Mouse (Mus musculus): ENCODE results near the gene Gm28047.

Gm28047 gene

DNA sequence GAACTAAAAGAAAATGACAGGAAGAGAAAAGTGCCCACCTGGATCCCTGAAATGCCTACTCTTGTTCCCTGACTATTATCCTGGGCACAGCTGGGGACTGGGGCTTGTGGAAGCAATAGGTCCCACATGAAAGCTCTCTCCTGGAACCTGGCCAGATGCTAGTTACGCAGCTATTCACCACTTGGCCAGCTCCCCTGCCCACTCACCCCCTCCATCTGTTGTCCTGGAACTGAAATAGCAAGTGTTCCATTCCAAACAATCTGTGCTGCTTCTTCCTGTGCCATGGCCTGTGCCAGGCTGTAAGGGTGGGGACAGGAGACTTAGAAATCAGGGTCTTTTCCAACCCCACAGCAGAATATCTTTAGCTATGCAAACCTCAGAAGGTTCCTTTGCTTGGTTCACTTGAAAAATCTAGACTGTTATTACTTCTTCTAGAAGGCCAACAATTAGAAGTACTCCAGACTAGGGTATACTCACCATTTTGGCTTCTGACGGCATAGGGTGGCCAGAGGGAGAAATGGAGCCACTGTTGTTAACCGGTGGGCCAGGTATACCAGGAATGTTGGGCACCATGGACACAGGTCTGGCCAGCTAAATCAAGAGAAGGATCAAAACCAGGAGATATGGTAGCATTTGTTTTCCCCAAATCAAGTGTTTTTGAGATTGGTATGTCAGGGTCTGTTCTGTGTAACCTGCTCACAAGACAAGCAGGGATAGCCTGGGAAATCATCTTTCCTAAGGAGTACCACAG lies 78.0 kb downstream of the Gm28047 start:
- peak; percentile 65 for DNase-seq (ENCODE audit: low read depth)

DNA sequence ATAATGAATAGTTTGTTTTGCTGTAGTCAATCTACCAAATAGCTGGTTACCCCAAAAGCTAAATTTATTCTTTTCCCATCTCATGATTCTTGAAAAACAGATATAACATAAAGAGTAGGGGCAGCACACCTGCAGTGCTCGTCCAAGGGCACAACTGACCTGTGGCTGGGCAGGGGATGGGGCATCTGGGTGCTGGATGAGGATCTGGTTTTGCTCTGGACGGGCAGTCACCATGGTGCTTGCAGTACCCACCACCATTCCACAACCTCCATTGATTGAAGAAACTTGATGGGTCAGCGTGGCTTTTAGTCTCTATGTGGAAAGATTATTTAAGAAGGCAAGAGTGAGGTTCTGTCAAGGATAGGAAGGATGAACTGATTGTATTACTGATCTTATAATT lies 78.6 kb downstream of the Gm28047 start:
- no peak for DNase-seq (ENCODE audit: low read depth)

DNA sequence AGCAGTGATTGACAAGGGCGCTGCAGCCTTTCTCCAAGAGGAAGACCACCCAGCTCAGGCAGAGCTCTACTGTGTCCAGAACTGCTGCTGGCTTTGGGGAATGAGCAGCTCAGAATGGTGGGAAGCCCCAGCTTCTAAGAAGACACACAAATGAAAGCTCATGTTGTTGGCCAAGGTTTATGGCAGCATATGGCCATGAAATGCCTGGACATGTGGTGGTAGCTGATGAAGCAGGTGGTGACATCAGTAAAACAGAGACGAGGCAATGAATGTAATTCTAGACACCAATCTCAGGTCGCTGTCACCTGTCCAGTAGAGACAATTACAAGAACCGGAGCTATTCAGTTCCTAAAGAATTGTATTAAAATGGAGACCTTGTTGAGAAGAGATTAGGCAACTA lies 80.1 kb downstream of the Gm28047 start:
- DNase-seq (ENCODE audit: low read depth): no peak

DNA sequence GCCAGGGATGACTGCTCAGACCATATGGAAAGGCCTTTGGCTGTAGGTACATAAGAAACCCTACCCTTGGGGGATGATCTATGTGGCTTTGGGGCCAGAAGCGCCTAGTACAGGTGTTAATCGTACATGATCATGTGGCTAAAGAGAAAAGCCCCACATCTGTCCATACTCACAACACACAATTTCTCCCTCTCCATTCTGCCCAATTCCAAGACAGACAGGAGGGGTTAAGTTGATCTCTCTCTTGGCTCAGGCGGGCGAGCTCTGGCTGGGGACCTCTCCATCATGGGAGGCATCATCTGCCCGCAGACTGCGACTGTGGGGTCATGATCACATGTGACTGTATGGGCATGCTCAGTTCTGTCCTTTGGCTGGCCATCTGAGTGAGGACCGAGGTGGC lies 90.9 kb downstream of the Gm28047 start:
- DNase-seq (ENCODE audit: low read depth): no peak

DNA sequence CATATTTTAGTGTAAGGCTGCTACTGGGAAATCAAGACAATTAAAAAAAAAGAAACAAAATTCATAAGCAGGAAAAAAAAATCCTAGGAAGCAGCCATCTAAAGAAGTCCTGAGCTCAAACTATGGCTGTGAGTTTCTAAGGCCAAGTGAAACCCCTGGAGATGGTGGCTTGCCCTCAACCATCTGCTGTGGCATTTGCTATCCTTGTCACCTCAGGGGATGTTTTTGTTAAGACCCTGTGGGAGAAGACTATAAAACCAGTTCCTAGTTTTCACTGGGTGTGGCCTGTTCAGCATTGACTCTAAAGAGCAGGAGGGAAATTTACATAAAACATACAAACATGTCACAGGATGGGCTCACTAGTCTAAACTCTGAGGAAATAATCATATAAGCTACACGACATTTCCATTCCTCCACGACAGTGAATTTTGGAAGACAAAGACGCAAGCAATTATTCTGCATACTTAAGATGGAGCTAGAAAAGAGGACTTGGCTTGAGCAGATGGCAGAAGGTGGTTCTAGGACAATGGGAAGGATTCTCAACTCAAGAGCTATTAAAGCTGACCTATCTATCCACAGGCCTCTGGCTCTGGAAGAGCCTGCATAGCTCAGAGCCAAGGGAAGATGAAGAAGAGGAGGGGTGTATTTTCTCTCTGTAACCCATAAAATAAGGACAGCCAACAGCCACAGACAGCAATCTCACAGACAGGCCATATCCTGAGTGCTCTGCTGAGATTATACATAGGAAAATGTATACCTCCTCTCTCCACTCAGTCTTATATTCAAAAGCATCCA lies 92.6 kb downstream of the Gm28047 start:
- no peak for DNase-seq (ENCODE audit: low read depth)

- no peak for DNase-seq (ENCODE audit: low read depth)
Observed at GRCm38 (mm10) chr15:102531586-102531985, 93.3 kb downstream of the Gm28047 start.

- no peak for DNase-seq (ENCODE audit: low read depth)
Observed at GRCm38 (mm10) chr15:102530566-102530965, 94.3 kb downstream of the Gm28047 start.

DNA sequence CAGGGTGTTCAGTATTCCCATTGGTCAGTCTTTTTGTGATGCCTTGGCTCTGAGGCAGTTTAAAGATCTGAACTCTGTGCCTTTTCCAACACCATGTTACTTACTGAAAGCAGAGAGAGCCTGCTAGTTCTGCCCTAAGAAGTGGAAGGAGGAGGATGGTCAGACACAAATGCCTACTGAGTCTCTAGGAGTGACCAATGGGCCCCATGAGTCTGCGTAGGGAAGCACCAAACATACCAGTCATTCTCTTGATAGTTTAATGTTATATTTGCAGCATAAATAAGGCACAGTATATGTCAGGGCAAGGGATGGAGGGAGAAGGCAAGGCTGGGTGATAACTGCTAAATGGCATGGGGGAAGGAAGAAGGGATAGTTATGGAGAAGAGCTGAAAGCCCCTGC lies 96.5 kb downstream of the Gm28047 start:
- no peak for DNase-seq (ENCODE audit: low read depth)

DNA sequence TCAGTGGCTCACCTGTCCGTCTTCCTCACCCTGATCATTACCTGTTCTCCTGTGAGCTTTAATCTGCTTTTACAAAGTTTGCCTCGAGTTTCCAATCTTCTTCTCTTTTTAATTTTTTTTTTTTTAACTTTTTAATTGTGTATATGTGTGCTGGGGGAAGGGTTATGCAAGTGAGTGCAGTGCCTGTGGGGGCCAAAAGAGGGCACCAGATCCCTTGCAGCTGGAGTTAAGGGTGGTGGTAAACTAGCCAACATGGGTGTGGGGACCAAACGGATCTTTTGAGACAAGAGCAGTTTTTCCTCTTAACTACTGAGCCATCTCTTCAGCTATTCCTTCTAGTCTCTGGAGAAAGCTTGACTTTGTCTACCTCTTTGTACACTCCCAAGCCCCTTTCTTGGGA lies 96.9 kb downstream of the Gm28047 start:
- DNase-seq (ENCODE audit: low read depth): peak; percentile 58

- no peak for DNase-seq (ENCODE audit: low read depth)
Observed at GRCm38 (mm10) chr15:102526111-102527002, 98.5 kb downstream of the Gm28047 start.

DNA sequence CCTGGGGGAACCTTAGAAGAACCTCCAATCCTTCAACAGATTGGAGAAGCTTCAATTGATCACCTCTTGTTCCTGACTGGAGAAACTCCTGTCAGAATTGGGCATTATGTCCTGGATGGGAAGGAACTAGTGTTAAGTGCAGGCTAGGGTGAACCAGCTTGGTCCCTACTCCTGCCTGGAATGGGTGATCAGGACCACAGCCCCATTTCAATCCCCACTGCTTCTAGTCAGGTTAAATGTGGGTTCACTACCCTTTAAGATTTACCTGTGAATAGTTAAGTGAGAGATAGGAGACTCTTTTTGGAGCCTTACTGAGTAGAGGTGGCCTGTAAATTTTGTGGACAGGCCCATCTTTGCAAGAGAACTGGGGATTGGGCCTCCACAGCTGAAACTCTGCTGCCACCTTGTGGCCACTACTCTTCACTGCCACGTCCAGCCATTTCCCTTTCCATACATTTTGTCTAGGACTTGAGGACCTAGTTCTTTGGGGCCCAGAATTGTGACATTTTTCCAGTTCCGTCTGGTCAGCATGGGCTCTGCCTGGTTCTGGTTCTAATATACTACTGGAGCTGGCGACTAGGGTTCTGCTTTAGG lies 99.9 kb downstream of the Gm28047 start, which contains the start of gene Npff:
Gene Npff (minus strand): TSS at position 51 of the 594 bp plus-strand sequence.
- DNase-seq (ENCODE audit: low read depth): peak; percentile 91

- DNase-seq (ENCODE audit: low read depth): no peak
Observed at GRCm38 (mm10) chr15:102521480-102521879, 103.4 kb downstream of the Gm28047 start.

DNA sequence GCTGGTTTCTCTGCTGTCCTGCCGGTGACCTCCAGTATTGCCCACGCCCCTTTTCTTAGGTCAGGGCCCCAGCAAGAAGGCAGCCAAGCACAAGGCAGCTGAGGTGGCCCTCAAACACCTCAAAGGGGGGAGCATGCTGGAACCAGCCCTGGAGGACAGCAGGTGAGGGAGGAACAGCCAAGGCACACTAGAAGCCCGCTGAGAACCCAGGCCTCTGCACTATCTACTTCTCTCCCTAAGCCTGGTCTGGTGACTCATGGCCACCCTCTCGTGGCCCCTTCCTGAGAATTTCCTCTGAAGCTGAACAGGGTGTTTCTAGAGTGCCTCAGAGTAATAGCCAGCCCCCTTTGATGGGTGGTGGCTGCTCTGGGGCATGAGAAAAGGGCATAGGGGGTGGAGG lies 104.5 kb downstream of the Gm28047 start:
- DNase-seq (ENCODE audit: low read depth): peak; percentile 70

- no peak for DNase-seq (ENCODE audit: low read depth)
Observed at GRCm38 (mm10) chr15:102519211-102520141, 105.4 kb downstream of the Gm28047 start.

- DNase-seq (ENCODE audit: low read depth): no peak
Observed at GRCm38 (mm10) chr15:102518859-102519201, 106.0 kb downstream of the Gm28047 start.

GRCm38 (mm10) chr15:102517976-102518858 lies 106.7 kb downstream of the Gm28047 start, which contains the start of gene Tarbp2:
TSS of gene Tarbp2 (plus strand) at chr15:102518192.
- DNase-seq (ENCODE audit: low read depth): peak; percentile 100

GRCm38 (mm10) chr15:102517631-102517975 lies 107.3 kb downstream of the Gm28047 start:
- no peak for DNase-seq (ENCODE audit: low read depth)

GRCm38 (mm10) chr15:102516728-102517404 lies 108.0 kb downstream of the Gm28047 start, which contains the start of gene Map3k12:
TSS of gene Map3k12 (minus strand) at chr15:102517064.
- DNase-seq (ENCODE audit: low read depth): peak; percentile 65

DNA sequence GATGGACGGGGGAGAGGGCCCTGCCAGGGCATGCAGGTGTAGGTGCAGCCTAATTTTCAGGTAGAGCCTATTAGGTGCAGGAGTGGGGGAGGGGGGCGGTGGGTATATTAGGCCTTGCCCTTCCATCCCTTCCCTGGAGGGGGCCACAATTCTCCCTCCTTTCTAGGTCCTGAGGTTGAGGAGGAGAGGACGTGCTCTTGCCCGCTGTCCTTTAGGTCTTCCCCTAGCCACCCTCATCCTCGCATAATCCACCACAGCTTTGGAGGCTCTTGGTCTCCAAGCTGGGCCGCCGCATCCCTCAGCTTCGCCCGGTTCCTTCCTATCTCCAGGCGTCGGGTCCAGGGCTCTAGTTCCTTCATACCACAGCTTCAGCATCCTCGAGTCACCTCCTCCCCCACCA lies 108.6 kb downstream of the Gm28047 start:
- DNase-seq (ENCODE audit: low read depth): peak; percentile 52

Data from NIH3T3 (cell line).